Mouse (Mus musculus) heart, postnatal 0 days (tissue): ENCODE data around the gene Ctdspl.

Experiments
- CTCF ChIP-seq: IDR thresholded peaks from 2 replicates; pipeline ENCODE4 v1.5.1; 2016; ENCODE audit warnings: antibody characterized with exemption, control low read depth, low read depth
- EP300 ChIP-seq: IDR thresholded peaks from 2 replicates; pipeline ENCODE4 v1.6.1; 2016; ENCODE audit warnings: antibody characterized with exemption, low read depth

GRCm38 (mm10) chr9:118953465-118954194 lies 27.4 kb downstream of the Ctdspl start:
- TF ChIP-seq CTCF, result no peak
- TF ChIP-seq EP300, result no peak
